Mouse (Mus musculus): Measurements from ENCODE around the gene Sparc. TPM values are rescaled to one million over a fixed set of nuclear protein-coding genes. Genes with fewer than 3 reads are reported as not detected.

The Sparc gene
- polyA plus RNA-seq, 1 experiment, result not detected

DNA sequence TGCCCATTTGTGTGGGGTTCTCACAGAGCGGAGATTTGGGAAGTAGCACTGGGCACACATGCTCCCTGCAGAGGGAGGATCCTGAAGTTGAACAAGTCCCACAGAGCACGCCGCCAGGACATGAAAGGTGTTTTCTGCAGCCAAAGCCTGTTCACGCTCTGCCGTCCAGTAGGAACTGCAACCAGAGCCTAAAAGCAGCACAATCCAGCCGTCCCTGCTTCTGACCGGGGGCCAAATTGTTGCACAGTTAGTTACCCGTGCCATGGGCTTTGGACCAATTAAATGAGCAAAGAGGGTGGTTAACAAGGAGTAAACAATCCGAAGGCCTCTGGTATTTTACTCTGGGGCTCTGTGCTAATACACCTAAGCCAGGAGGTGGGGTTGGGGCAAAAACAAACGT is 55.2 kb downstream of the Sparc start:
- no peak for TF ChIP-seq GATA1 (IDR thresholded peaks at IDR 0.05; ENCODE audit: low read length)

DNA sequence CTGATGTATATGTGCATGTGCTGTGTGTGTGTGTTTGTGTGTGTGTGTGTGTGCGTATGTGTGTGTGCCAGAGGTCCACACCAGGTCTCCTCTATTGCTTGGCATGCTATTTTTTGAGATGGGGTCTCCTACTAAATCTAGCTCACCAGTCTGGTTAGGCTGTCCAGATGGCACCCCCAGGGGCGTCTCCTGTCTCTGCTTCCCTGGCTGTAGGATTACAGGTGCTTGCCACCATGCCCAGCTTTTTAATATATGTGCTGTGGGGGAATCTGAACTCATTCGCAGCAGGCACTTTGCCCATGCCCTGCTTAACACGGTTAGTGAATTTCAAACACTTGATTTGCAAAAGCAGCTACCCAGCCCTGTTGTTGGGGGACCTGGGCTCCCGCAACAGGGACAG is 57.1 kb downstream of the Sparc start:
- no peak for TF ChIP-seq GATA1 (IDR thresholded peaks at IDR 0.05; ENCODE audit: low read length)

DNA sequence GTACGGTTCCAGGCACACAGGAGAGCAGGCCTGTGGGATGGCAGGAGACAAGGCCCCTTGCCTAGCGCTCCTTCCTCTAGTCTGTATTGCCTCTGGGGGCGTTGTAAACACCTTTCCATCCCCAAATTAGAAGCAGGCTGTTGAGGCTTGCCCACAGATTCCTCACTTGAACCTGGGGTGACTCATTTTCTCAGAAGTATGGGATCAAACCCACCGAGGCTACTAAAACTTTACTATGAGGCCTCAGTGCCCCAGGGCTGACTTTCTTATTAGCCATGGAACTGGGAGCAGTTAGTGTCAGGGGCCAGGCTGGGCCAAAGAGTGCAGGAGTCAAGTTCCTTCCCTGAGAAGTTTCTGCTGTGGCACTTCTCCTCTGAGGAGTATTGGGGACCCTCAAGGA is 57.7 kb downstream of the Sparc start:
- TF ChIP-seq GATA1 (IDR thresholded peaks at IDR 0.05; ENCODE audit: low read length), result no peak

- TF ChIP-seq GATA1 (IDR thresholded peaks at IDR 0.05; ENCODE audit: low read length), result no peak
Measured at GRCm38 (mm10) chr11:55364662-55365061, 58.3 kb downstream of the Sparc start.

DNA sequence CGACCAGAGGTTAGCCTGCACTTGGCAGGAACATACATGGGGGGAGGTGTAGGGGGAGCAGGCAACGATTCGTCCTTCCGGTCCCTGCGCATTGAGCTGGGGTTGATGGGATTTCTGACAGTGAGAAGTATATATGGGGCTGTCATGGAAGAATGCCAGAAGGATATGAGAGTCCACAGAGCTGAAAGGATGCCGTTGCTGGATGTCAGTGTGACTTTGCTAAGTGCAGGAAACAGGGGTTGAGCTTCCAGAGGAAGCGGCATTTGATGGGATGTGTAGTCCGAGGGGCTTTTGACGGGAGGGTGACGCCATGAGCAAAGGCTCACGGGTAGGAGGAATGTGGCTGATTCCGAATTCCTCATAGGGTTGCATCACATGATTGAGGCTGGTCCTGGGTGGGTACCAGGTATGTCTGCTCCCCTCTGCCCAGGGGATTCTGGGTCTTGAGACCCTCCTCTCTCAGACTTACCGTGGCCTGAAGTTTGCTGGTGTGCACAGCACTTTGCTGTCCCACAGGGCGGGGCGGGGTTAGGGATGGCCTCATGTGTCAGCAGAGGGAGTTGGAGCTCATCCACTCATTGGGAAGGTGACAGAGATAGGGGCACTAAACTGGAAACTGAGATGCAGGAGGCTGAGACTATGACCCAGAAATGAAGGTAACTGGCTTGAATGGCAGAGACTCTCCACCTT is 64.7 kb downstream of the Sparc start:
- TF ChIP-seq GATA1 (IDR thresholded peaks at IDR 0.05; ENCODE audit: low read length), result no peak

DNA sequence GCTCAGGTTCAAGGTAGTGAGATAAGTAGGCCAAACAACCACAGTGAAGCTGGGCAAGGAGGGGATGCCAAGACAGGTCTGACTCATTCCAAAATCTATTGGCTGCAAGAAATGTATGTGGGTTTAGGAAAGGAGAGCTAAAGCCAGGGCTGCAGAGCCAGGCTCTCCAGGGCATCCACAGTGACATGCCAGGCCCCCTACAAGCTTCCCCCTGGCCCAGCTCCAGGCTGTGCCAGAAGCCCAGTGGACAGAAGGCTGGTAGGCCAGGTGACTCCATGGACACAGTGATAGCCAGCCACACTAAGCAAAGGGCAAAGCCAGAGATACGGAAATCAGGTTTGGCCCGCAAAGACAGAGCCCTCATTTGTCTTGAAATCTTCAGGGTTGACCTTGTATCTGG is 66.1 kb downstream of the Sparc start:
- no peak for TF ChIP-seq GATA1 (IDR thresholded peaks at IDR 0.05; ENCODE audit: low read length)

Other genes starting within 250 kb of the Sparc start
- not detected in 2 replicates for gene Slc36a2, start 238.1 kb downstream of the Sparc start, polyA plus RNA-seq (2012)
- 6.6 and 8.6 TPM in 2 replicates for gene Slc36a1, start 218.8 kb downstream of the Sparc start, polyA plus RNA-seq (2012)
- not detected in 2 replicates for gene Fat2, start 86.6 kb downstream of the Sparc start, polyA plus RNA-seq (2012)
- 18.5 and 132 TPM in 2 replicates for gene Atox1, start 38.1 kb upstream of the Sparc start, polyA plus RNA-seq (2012)
- gene G3bp1, start 46.5 kb upstream of the Sparc start, polyA plus RNA-seq (2012), result 354 and 368 TPM in 2 replicates
- not detected in 2 replicates for gene Glra1, start 185.0 kb upstream of the Sparc start, polyA plus RNA-seq (2012)

Measured in G1E-ER4 (cell line).